Mouse (Mus musculus): ENCODE results near the gene Gm10382.

- no peak for TF ChIP-seq CTCF (IDR thresholded peaks at IDR 0.05; ENCODE audit: insufficient read depth, low read depth, low read length)
- no peak for TF ChIP-seq POLR2A (IDR thresholded peaks at IDR 0.05; ENCODE audit: insufficient read depth, low read depth, low read length)
Measured at GRCm38 (mm10) chr5:125419124-125419523, 30.0 kb downstream of the Gm10382 start.

Data from olfactory bulb, adult 2 months (tissue).